Mouse (Mus musculus) gastrocnemius, postnatal 36 days (tissue): ENCODE results near the gene Gm8082. TPM values are rescaled to one million over a fixed set of nuclear protein-coding genes. Genes with fewer than 3 reads are reported as not detected.
"Not testable (repeated sequence)": the region's sequence is repeated elsewhere in the genome, so short reads cannot be mapped to it uniquely, and the experiment has no call there.

ENCODE experiments used
- DNase-seq, 2 experiments: peaks; one replicate each; pipeline ENCODE4 v3.0.0; 2022
- intact Hi-C: fragments of 180-260 bp; cut with DNase I; formaldehyde crosslinking; loops from one replicate; pipeline ENCODE4 v1.15.1; 2025
- long read RNA-seq, 2 experiments: library from polyadenylated mRNA; stranded (forward); transcript quantifications; one replicate each; pipeline ENCODE4 v2.0.0; 2021
- total RNA-seq, 2 experiments: library from RNA; stranded (reverse); gene quantifications; 2 replicates each; pipeline ENCODE4 v1.2.3; 2021

Gm8082 gene
- total RNA-seq, result not detected
- long read RNA-seq, experiment 1, result 0 reads
- long read RNA-seq, experiment 2, result 0 reads

- DNase-seq, intact Hi-C loops: not testable (repeated sequence)
These were observed at the start of gene Gm8082 for GRCm38 (mm10) chr14:42993524-42993923. Gene Gm8082 (minus strand): TSS chr14:42993624.

- DNase-seq, intact Hi-C loops: not testable (repeated sequence)
These were observed 22.1 kb upstream of the Gm8082 start, which contains the start of gene Gm10376 for GRCm38 (mm10) chr14:43015528-43015927. Gene Gm10376 (minus strand): TSS chr14:43015628.

Other genes with a start within 250 kb of the Gm8082 start
- gene Gm3015, start 224.8 kb downstream of the Gm8082 start, total RNA-seq, result not detected
- gene Gm10377, start 195.6 kb downstream of the Gm8082 start, total RNA-seq, result not detected
- not detected for gene Gm21977, start 140.1 kb downstream of the Gm8082 start, total RNA-seq
- not detected for gene Gm10376, start 22.0 kb upstream of the Gm8082 start, total RNA-seq
- not detected for gene Gm8094, start 83.0 kb upstream of the Gm8082 start, total RNA-seq
- not detected for gene Gm8104, start 107.0 kb upstream of the Gm8082 start, total RNA-seq
- not detected for gene Gm7233, start 186.2 kb upstream of the Gm8082 start, total RNA-seq
- gene Gm8122, start 241.7 kb upstream of the Gm8082 start, total RNA-seq, result not detected